Mouse (Mus musculus) E14TG2a.4 (cell line): ENCODE results near the gene Ercc1.
A peak's percentile ranks its signal among the peaks of the same experiment; 100 is the strongest.

Experiments
- H3K27me3 ChIP-seq: 2 replicates; pipeline ENCODE4 v1.6.1; 2014; ENCODE audit warnings: low read length, control low read depth; ENCODE audit not compliant: insufficient read depth
- H3K36me3 ChIP-seq: 2 replicates; pipeline ENCODE4 v1.6.1; 2014; ENCODE audit warnings: low read length, control low read depth; ENCODE audit not compliant: insufficient read depth
- H3K4me1 ChIP-seq: replicated peaks from 2 replicates; pipeline ENCODE4 v1.6.1; 2014; ENCODE audit warnings: low read depth, low read length, control low read depth
- H3K4me3 ChIP-seq: replicated peaks from 2 replicates; pipeline ENCODE4 v1.5.1; 2014; ENCODE audit warnings: mild to moderate bottlenecking, low read length
- H3K9me3 ChIP-seq: 2 replicates; pipeline ENCODE4 v1.6.1; 2014; ENCODE audit warnings: low read length, control low read depth
- CTCF ChIP-seq: conservative IDR thresholded peaks from 2 replicates; pipeline ENCODE4 v1.5.1; 2014; ENCODE audit warnings: low read length
- NANOG ChIP-seq: IDR thresholded peaks from 2 replicates; pipeline ENCODE4 v1.6.1; 2014; ENCODE audit warnings: borderline replicate concordance, low read length, mixed read lengths
- POU5F1 ChIP-seq: IDR thresholded peaks from 2 replicates; pipeline ENCODE4 v1.6.1; 2014; ENCODE audit warnings: low read length, borderline replicate concordance

Ercc1 gene

GRCm38 (mm10) chr7:19303046-19303305 lies 41.6 kb upstream of the Ercc1 start:
- H3K27me3 ChIP-seq = peaks cover 54% of the 10 kb centered on the region
- peaks cover 54% of the 10 kb centered on the region for H3K4me1 ChIP-seq
- no peak overlapping the region for H3K4me3 ChIP-seq
- TF ChIP-seq NANOG (no peak), POU5F1 (no peak), CTCF (no peak)
- no peaks in the 10 kb centered on the region for H3K9me3 ChIP-seq
- no peaks in the 10 kb centered on the region for H3K36me3 ChIP-seq

- H3K36me3 ChIP-seq = no peaks in the 10 kb centered on the region
- H3K9me3 ChIP-seq = no peaks in the 10 kb centered on the region
- peak overlapping the region; percentile 37 for H3K4me3 ChIP-seq
- H3K4me1 ChIP-seq = peaks cover 59% of the 10 kb centered on the region
- no peak for TF ChIP-seq POU5F1
- TF ChIP-seq NANOG = no peak
- peak; percentile 61 for TF ChIP-seq CTCF
- H3K27me3 ChIP-seq = peaks cover 55% of the 10 kb centered on the region
Observed at GRCm38 (mm10) chr7:19303770-19304169, 40.8 kb upstream of the Ercc1 start.

- H3K4me1 ChIP-seq = peaks cover 69% of the 10 kb centered on the region
- H3K9me3 ChIP-seq = no peaks in the 10 kb centered on the region
- H3K27me3 ChIP-seq = peaks cover 65% of the 10 kb centered on the region
- H3K36me3 ChIP-seq = no peaks in the 10 kb centered on the region
- TF ChIP-seq CTCF (no peak), NANOG (no peak), POU5F1 (no peak)
- H3K4me3 ChIP-seq = peak overlapping the region; percentile 66
Observed at GRCm38 (mm10) chr7:19304501-19305412, 39.8 kb upstream of the Ercc1 start.

- peak overlapping the region; percentile 66; the same call in 1 of the 2 replicates for H3K4me3 ChIP-seq
- H3K9me3 ChIP-seq = no peaks in the 10 kb centered on the region
- H3K36me3 ChIP-seq = no peaks in the 10 kb centered on the region
- peaks cover 67% of the 10 kb centered on the region for H3K4me1 ChIP-seq
- H3K27me3 ChIP-seq = peaks cover 68% of the 10 kb centered on the region
- TF ChIP-seq POU5F1 (no peak), CTCF (no peak)
Observed at GRCm38 (mm10) chr7:19305413-19305735, 39.2 kb upstream of the Ercc1 start.

- H3K9me3 ChIP-seq = no peaks in the 10 kb centered on the region
- TF ChIP-seq NANOG = no peak
- TF ChIP-seq CTCF = no peak
- no peak for TF ChIP-seq POU5F1
Observed at GRCm38 (mm10) chr7:19305796-19306765, 38.5 kb upstream of the Ercc1 start.

GRCm38 (mm10) chr7:19306819-19307738 lies 37.5 kb upstream of the Ercc1 start:
- TF ChIP-seq CTCF (no peak), POU5F1 (no peak), NANOG (no peak)
- H3K9me3 ChIP-seq = no peaks in the 10 kb centered on the region
- H3K4me1 ChIP-seq = peaks cover 61% of the 10 kb centered on the region
- H3K4me3 ChIP-seq = peak overlapping the region; percentile 26; the same call in 1 of the 2 replicates
- H3K27me3 ChIP-seq = peaks cover 61% of the 10 kb centered on the region
- H3K36me3 ChIP-seq = no peaks in the 10 kb centered on the region

More at GRCm38 (mm10) chr7:19305796-19306765, 38.5 kb upstream of the Ercc1 start:
- peaks cover 70% of the 10 kb centered on the region for H3K4me1 ChIP-seq
- H3K27me3 ChIP-seq = peaks cover 68% of the 10 kb centered on the region
- no peak overlapping the region for H3K4me3 ChIP-seq
- no peaks in the 10 kb centered on the region for H3K36me3 ChIP-seq

GRCm38 (mm10) chr7:19307739-19308453 lies 36.7 kb upstream of the Ercc1 start:
- no peaks in the 10 kb centered on the region for H3K9me3 ChIP-seq
- no peak for TF ChIP-seq CTCF
- no peak for TF ChIP-seq POU5F1
- no peak for TF ChIP-seq NANOG
- no peaks in the 10 kb centered on the region for H3K36me3 ChIP-seq
- H3K4me1 ChIP-seq = peaks cover 55% of the 10 kb centered on the region
- H3K27me3 ChIP-seq = peaks cover 52% of the 10 kb centered on the region
- peak overlapping the region; percentile 93 for H3K4me3 ChIP-seq
